Mouse (Mus musculus): Measurements from ENCODE around the gene Hnf1b.

GRCm38 (mm10) chr11:83817048-83817447 lies 32.8 kb upstream of the Hnf1b start:
- TF ChIP-seq CTCF (IDR thresholded peaks at IDR 0.05) (no peak), POLR2A (IDR thresholded peaks at IDR 0.05; ENCODE audit: insufficient read depth, low read depth, low read length) (no peak)

Measured in heart, adult 2 months (tissue).